Mouse (Mus musculus) G1E-ER4 (cell line): Measurements from ENCODE around the gene Rapgef2. TPM values are rescaled to one million over a fixed set of nuclear protein-coding genes. Genes with fewer than 3 reads are reported as not detected.

Experiments
- GATA1 ChIP-seq: IDR thresholded peaks from one replicate; pipeline ENCODE4 v1.8.0; 2012; ENCODE audit warnings: low read length, inconsistent platforms
- polyA plus RNA-seq: library from polyadenylated mRNA; stranded (reverse); fragments of >175 nt; gene quantifications from 2 replicates; pipeline ENCODE4 v1.2.3, GENCODE M21; 2012

The Rapgef2 gene
- polyA plus RNA-seq, 1 experiment: 0.90 TPM

DNA sequence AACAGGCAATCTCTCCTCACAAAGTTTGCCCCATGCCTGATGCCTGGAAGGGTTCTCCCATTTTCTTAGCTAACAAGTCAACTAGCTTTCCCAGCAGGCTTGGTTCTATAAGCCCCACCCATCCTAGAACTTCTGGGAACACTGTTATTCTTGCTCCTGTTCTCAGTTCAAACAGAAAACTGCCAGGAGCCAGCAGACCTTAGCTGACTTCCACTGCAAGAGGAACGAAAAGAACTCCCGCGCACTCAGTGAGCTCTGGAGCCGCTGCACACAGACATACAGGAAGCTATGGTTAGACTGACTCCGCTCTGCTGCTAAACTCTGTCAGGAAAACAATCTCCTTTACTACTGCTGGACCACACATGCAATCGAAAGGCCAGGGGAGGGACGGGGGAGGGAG, 214.8 kb downstream of the Rapgef2 start:
- TF ChIP-seq GATA1: no peak

GRCm38 (mm10) chr3:79069891-79070290, 216.4 kb downstream of the Rapgef2 start:
- TF ChIP-seq GATA1: no peak

DNA sequence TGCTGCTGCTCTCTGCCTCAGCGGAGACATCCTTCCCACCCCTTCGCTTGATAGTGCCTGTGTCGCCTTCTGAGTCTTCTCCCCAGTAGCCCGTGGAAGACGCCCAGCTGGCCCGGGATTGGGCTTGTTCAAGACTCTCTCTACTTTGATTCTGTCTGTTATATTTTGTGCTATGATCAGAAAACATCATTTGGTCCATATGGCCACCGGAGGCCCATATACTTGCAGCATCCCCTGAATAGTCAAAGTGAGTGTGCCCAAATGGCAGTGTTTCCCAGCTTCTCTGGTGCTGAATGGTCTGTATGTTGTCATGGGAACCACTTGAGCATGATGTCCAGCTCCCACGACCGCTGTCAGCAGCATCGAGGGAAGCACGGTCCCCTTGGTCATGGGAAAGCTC, 217.3 kb downstream of the Rapgef2 start:
- no peak for TF ChIP-seq GATA1

DNA sequence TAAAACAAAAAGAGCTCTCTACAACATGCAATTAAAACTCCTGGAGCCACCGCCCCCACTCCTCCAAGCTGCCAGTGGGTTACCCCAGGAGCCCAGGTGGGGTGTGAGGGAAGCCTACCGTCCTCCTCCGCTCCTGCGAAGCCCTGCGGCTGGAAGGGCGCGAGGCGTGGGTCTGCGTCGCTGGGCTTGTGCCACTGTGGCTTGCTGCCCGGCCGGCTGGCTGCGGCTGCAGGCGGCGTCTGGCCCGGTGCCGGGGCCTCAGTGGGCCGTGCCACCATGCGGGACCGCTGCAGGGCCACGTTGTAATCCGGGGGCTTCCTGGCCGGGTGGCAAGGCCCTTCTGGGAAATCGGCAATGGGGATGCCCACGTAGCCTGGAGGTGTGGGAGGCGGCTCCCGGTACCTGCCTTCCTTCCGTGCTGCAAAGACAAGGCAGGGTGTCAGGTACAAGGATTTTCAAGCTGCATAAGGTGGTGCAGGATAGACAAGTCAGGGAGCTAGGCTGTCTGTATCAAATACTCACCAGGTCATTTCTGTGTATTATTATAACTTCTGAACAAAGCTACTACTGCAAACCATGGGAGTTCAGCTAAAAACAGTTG, 219.8 kb downstream of the Rapgef2 start:
- TF ChIP-seq GATA1: no peak

DNA sequence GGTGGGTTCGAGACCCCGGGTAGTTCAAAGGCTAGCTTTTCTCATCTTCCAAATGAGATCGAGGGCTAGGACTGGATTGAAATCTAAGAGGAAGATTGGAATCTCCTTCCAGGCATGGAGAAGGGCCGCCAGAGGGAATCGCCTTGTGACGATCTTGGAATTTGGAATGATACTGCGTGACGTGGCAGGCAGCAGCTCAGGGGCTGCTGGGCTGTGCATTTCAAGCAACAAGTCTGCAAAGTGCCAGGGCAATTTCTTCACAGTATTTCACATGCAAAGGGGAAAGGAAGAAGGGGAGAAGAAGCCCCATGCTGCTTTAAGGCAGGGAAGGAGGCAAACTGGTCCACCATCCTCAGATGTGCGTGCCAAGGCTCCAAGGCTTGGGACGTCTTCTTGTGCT, 222.2 kb downstream of the Rapgef2 start:
- TF ChIP-seq GATA1: no peak

GRCm38 (mm10) chr3:79061426-79061825, 224.9 kb downstream of the Rapgef2 start:
- TF ChIP-seq GATA1: peak; percentile 47

GRCm38 (mm10) chr3:79045251-79045650, 241.1 kb downstream of the Rapgef2 start:
- TF ChIP-seq GATA1: no peak

DNA sequence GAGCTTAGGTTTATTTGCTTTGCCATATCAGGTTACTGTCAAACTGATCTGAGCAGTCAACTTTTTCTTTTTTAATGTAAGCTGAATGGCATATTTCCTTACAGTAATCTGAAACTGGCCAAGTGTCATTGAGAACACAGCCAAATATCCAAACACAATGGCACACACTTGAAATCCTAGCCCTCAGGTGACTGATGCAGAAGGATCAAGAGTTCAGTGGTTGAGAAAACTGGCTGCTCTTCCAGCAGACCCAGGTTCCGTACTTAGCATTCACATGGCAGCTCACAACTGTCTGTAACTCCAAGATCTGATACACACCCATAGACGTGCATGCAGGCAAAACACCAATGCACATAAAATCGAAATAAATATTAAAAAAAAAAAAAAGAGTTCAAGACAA, 243.3 kb downstream of the Rapgef2 start:
- no peak for TF ChIP-seq GATA1

- no peak for TF ChIP-seq GATA1
These were observed 246.5 kb downstream of the Rapgef2 start for GRCm38 (mm10) chr3:79039666-79040450.

DNA sequence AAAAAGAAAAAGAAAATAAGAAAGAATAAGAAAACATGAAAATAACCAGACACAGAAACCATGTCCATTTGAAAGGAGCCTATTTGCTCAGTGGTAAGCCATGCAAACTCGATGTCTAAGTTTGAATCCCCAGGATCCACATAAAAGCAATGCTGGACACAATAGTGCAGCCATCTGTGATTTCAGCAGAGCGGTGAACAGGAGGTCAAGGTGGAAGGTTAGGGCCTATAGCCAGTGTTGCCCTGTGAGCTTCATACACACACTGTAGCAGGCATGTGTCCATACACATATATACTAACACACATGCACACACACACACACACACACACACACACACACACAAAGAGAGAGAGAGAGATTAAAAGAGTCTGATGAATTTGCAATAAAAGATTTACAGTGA, 247.3 kb downstream of the Rapgef2 start:
- no peak for TF ChIP-seq GATA1

DNA sequence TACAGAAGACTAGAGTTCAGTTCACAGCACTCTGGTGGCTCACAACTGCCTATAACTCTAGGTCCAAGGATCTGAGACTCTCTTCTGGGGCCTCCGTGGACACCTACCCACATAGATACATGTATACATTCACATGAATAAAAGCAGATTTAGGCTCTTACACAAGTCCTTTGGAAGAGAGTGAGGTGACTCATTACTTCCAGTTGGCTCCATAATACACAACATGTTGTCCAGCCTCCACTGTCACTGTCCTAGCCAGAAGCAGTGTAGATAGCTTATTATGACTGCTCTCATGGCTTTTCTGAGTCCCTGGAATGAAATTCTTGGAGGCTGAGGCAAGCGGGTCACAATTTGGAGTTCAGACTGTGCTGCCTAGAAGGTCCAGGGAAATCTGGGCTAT, 251.9 kb downstream of the Rapgef2 start:
- no peak for TF ChIP-seq GATA1

DNA sequence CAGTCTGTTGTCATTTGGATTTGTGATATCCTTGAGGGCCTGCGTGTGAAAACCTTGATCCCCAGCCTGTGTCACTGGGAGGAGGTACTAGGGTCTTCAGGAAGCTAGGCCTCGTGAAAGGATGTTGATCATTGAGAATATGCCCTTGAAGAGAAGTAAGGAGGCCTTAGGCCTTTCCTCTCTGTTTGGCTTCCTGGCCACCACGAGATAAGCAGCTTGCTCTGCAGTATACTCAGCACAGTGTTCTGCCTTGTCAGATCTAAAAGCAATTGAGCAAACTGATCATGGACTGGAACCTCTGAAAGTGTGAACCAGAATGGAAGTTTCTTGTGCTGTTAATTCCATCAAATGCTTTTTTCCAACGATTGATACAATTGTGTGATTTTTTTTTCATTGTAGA, 255.5 kb downstream of the Rapgef2 start:
- no peak for TF ChIP-seq GATA1

GRCm38 (mm10) chr3:79028153-79028878, 258.0 kb downstream of the Rapgef2 start:
- TF ChIP-seq GATA1: peak; percentile 93

DNA sequence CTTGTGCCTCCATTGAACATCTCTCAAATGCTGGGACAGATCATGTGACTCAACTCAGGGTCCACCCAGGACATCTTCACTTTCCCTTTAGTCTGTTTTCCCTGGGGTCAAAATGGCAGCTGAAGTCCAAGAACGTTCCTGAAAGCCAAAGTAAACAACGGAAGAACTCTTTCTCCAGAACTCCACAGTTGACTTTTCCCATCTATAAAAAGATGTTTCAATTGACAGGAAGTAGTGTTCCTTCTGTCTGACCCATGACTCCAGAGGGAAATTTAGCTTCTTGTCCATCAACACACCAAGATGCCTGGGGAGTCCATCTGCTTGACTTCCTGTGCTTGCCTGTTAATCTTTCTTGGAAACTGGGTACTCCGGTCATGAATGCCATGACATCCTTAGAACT, 260.3 kb downstream of the Rapgef2 start:
- TF ChIP-seq GATA1: no peak

DNA sequence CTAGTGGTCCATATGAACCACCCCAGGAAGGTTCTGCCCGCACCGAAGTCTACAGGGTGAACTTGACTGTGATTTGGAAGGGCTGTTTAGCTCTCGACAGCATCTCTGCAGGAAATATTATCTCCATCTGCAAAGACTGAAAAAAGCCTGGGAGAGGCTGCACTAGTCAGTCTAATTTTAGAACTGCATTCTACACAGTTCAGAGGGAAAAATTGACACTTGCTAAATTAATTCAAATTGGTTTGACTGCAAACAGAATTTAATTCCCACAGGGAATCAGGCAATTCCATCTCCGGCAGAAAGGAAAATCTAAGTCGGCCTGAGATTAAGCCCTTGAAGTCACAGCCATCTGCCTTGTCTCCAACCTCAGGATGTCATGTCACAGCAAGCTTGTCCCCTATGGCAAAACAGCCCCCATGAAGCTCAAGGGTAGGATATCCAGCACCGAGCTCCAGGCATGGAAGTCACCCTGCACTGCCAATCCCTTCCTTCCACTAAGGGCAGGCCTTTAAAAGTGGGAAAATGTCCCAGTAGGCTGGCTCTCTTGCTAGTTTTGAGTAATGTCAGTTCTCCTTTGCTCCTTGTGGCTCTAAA, 262.5 kb downstream of the Rapgef2 start:
- TF ChIP-seq GATA1: no peak

DNA sequence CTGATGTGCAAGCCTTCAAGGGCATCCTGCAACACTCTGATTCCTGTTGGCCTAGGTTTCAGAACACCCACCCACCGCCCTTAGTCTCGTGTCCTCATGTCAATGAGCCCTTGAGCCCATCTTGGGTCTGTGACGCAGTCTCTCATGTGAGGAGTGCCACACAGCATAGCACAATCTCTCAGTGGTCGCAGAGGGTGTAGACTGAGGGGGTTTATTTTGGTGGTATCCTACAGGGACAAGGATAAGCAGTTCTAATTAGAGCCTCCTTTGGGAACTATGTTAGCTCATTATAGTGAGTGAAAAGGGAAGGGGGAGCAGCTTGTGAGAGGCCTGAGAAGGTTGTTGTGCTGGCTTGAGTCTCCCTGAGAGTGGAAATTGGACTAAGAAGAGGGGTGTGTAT, 263.6 kb downstream of the Rapgef2 start:
- no peak for TF ChIP-seq GATA1

GRCm38 (mm10) chr3:79017440-79017839, 268.9 kb downstream of the Rapgef2 start:
- peak; percentile 63 for TF ChIP-seq GATA1
